Mouse (Mus musculus) kidney, embryonic 14.5 days (tissue): ENCODE data around the gene Pola2. TPM values are rescaled to one million over a fixed set of nuclear protein-coding genes. Genes with fewer than 3 reads are reported as not detected.

Experiments used
- ATAC-seq: fragments of 200-750 bp; cut with Nextera tagmentation; 2 replicates; pipeline ENCODE4 v1.8.0; 2017; ENCODE audit warnings: moderate number of reproducible peaks, mild to moderate bottlenecking, moderate TSS enrichment, moderate library complexity; ENCODE audit not compliant: low FRiP score, low TSS enrichment
- H3K27ac ChIP-seq: fragments of 300-500 bp; sonication (generic); 2 replicates; pipeline ENCODE4 v1.5.1; 2014; ENCODE audit warnings: low read depth, mild to moderate bottlenecking, low read length, moderate library complexity, mixed read lengths
- H3K27me3 ChIP-seq: fragments of 300-500 bp; sonication (generic); 2 replicates; pipeline ENCODE4 v1.6.1; 2014; ENCODE audit warnings: mild to moderate bottlenecking, low read length; ENCODE audit not compliant: control insufficient read depth, insufficient read depth
- H3K36me3 ChIP-seq: fragments of 300-500 bp; sonication (generic); 2 replicates; pipeline ENCODE4 v1.6.1; 2014; ENCODE audit warnings: low read length, mixed read lengths; ENCODE audit not compliant: control insufficient read depth, insufficient read depth
- H3K4me1 ChIP-seq: fragments of 300-500 bp; sonication (generic); 2 replicates; pipeline ENCODE4 v1.6.1; 2014; ENCODE audit warnings: low read length, mixed read lengths; ENCODE audit not compliant: control insufficient read depth, insufficient read depth
- H3K4me2 ChIP-seq: fragments of 300-500 bp; sonication (generic); replicated peaks from 2 replicates; pipeline ENCODE4 v1.6.1; 2014; ENCODE audit warnings: low read depth, mild to moderate bottlenecking, low read length
- H3K4me3 ChIP-seq: fragments of 300-500 bp; sonication (generic); 2 replicates; pipeline ENCODE4 v1.5.1; 2014; ENCODE audit warnings: mild to moderate bottlenecking, low read length
- H3K9ac ChIP-seq: fragments of 300-500 bp; sonication (generic); 2 replicates; pipeline ENCODE4 v1.6.1; 2014; ENCODE audit warnings: low read depth, mild to moderate bottlenecking, low read length, moderate library complexity
- H3K9me3 ChIP-seq: fragments of 300-500 bp; sonication (generic); 2 replicates; pipeline ENCODE4 v1.6.1; 2016; ENCODE audit warnings: low read length; ENCODE audit not compliant: control insufficient read depth
- WGBS: fragments of 180-500 bp; shearing (Covaris S2); extraction: QIAGEN DNeasy Blood & Tissue Kit; methylation state at CpG from one replicate; pipeline ENCODE4 v1.1.7; 2014; 5-methylcytosine and 5-hydroxymethylcytosine counted together
- polyA plus RNA-seq: library from polyadenylated mRNA; unstranded; fragments of >200 nt; fragmentation: Nextera tagmentation; extraction: Ambion mirVana; gene quantifications from 2 replicates; pipeline ENCODE4 v1.2.1, GENCODE M21; 2014

The Pola2 gene
- polyA plus RNA-seq, 1 experiment from 2014 or later: 95.3 TPM

DNA sequence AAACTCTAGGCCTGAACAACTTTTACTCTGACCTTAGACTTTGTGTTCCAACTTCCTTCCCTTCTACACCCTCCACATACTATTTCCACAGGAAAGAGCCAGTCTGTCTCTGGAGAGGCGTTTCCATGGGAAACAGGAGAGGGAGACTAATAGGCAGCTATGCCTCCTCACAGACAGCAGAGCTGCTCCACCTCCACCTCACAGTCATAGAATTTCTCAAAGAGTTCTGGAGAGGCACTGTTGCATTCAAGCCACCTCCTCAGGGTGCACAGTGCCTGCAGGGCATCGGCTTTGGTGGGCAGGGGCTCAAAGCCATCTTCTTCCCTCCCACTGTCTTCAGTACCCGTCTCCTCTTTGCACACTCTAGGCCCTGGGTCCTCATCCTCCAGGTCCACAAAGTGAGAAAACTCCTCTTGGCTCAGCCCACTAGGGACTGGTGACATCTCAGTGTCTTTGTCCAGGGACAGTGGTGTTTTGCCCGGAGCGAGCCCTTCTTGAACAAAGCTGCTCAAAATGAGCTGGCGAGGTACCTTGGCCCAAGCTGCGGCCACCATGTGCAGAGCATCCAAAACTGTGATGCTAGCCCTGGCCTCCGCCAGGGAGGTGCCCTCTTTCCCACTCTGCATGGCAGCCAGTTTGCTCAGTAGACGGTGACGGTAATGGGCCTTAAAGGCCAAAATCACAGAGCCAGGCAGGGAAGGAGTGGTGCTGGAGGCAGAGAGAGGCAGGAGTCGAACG, 72.3 kb downstream of the Pola2 start:
- Histone ChIP-seq H3K4me2 (no peak overlapping the region), H3K4me1 (peaks cover 10% of the 10 kb centered on the region; the same call in 1 of the 2 replicates)

More for the DNA sequence above, 72.3 kb downstream of the Pola2 start:
- no peak for ATAC-seq
- Histone ChIP-seq H3K9ac (no peak overlapping the region), H3K27ac (no peak overlapping the region), H3K36me3 (peaks cover 17% of the 10 kb centered on the region), H3K9me3 (no peaks in the 10 kb centered on the region), H3K4me3 (no peak overlapping the region), H3K27me3 (no peaks in the 10 kb centered on the region)
- WGBS: 93% methylated on average over 12 of the region's 12 CpGs

Other genes starting within 250 kb of the Pola2 start
- gene Ehbp1l1, start 237.9 kb downstream of the Pola2 start, polyA plus RNA-seq: 8.8 and 11.5 TPM in 2 replicates
- 92.8 and 114 TPM in 2 replicates for gene Fam89b, start 234.5 kb downstream of the Pola2 start, polyA plus RNA-seq
- 14.9 and 27.1 TPM in 2 replicates for gene Ltbp3, start 223.3 kb downstream of the Pola2 start, polyA plus RNA-seq
- gene Scyl1, start 192.8 kb downstream of the Pola2 start, polyA plus RNA-seq: 54.7 and 73.5 TPM in 2 replicates
- 17.4 and 26.5 TPM in 2 replicates for gene Frmd8, start 88.9 kb downstream of the Pola2 start, polyA plus RNA-seq
- gene Slc25a45, start 86.4 kb downstream of the Pola2 start, polyA plus RNA-seq: 3.3 and 3.5 TPM in 2 replicates
- gene Tigd3, start 70.1 kb downstream of the Pola2 start, polyA plus RNA-seq: 2.9 and 4.0 TPM in 2 replicates
- gene Dpf2, start 51.2 kb downstream of the Pola2 start, polyA plus RNA-seq: 132 and 167 TPM in 2 replicates
- 10.5 and 10.8 TPM in 2 replicates for gene Cdc42ep2, start 39.4 kb downstream of the Pola2 start, polyA plus RNA-seq
- gene Slc22a20, start 21.9 kb upstream of the Pola2 start, polyA plus RNA-seq: not detected in 2 replicates
- 6.3 and 8.6 TPM in 2 replicates for gene Capn1, start 51.7 kb upstream of the Pola2 start, polyA plus RNA-seq
- gene Syvn1, start 82.4 kb upstream of the Pola2 start, polyA plus RNA-seq: 23.5 and 32.8 TPM in 2 replicates
- gene Mrpl49, start 93.6 kb upstream of the Pola2 start, polyA plus RNA-seq: 77.3 and 89.5 TPM in 2 replicates
- gene Fau, start 93.6 kb upstream of the Pola2 start, polyA plus RNA-seq: 839 and 1,033 TPM in 2 replicates
- gene Znhit2, start 97.0 kb upstream of the Pola2 start, polyA plus RNA-seq: 38.6 and 44.4 TPM in 2 replicates
- gene Tm7sf2, start 104.2 kb upstream of the Pola2 start, polyA plus RNA-seq: 22.1 and 24.6 TPM in 2 replicates
- 60.8 and 75.0 TPM in 2 replicates for gene Vps51, start 113.0 kb upstream of the Pola2 start, polyA plus RNA-seq
- not detected in 2 replicates for gene Tmem262, start 115.8 kb upstream of the Pola2 start, polyA plus RNA-seq
- 1.1 and 1.5 TPM in 2 replicates for gene Gm28374, start 118.1 kb upstream of the Pola2 start, polyA plus RNA-seq
- 81.0 and 82.3 TPM in 2 replicates for gene Zfpl1, start 120.8 kb upstream of the Pola2 start, polyA plus RNA-seq
- gene Cdca5, start 120.8 kb upstream of the Pola2 start, polyA plus RNA-seq: 43.1 and 53.5 TPM in 2 replicates
- gene AC131692.1, start 130.2 kb upstream of the Pola2 start, polyA plus RNA-seq: 0.47 and 1.7 TPM in 2 replicates
- 0.44 and 0.60 TPM in 2 replicates for gene Naaladl1, start 141.6 kb upstream of the Pola2 start, polyA plus RNA-seq
- gene Sac3d1, start 154.4 kb upstream of the Pola2 start, polyA plus RNA-seq: 56.1 and 64.4 TPM in 2 replicates
- 29.6 and 37.0 TPM in 2 replicates for gene Snx15, start 164.1 kb upstream of the Pola2 start, polyA plus RNA-seq
- 0.15 TPM in 1 of 2 replicates, not detected in the other for gene Batf2, start 176.8 kb upstream of the Pola2 start, polyA plus RNA-seq
- 82.6 and 98.8 TPM in 2 replicates for gene Arl2, start 177.3 kb upstream of the Pola2 start, polyA plus RNA-seq
- not detected in 2 replicates for gene Majin, start 220.2 kb upstream of the Pola2 start, polyA plus RNA-seq